8 mouse cellular contexts compared by ENCODE assay signal in genomic region chr4:100776043-100776870, GRCm38 (mm10). TPM values are rescaled to one million over a fixed set of nuclear protein-coding genes. Genes with fewer than 3 reads are reported as not detected.
DNase-seq lines count a peak whose midpoint lies in the region; ATAC-seq and TF ChIP-seq lines count a peak whose summit lies in the region.

Gene Cachd1 (plus strand): TSS chr4:100776675.

- intact Hi-C loops in left cerebral cortex, postnatal 36 days (cut with DNase I), result loop anchor here (5.0 to 10.0 kb wide), 4 partner anchors 139 to 371 kb away; no protein-coding TSS in a partner anchor

- peak; percentile 80 for ATAC-seq in hindbrain, postnatal 0 days

- DNase-seq in cerebellum, adult 11 months, result peak; percentile 3
- no peak for DNase-seq in cerebellum, postnatal 25 days
- DNase-seq in embryo, embryonic 11.5 days (ENCODE audit: low read depth, low spot score), result peak; percentile 67
- peak; percentile 68 for DNase-seq in gastrocnemius, postnatal 25 days
- peak; percentile 87 for DNase-seq in hindbrain, postnatal 0 days (ENCODE audit: low spot score)
- peak in 1 of 2 experiments; percentile 54 for DNase-seq in left cerebral cortex, postnatal 36 days (ENCODE audit: low spot score in 2 of 2)
- peak; percentile 85 for DNase-seq in midbrain, embryonic 10.5 days (ENCODE audit: low spot score)
- peak; percentile 54 for DNase-seq in testis, postnatal 14 days (ENCODE audit: low spot score)

- H3K36me3 ChIP-seq in hindbrain, postnatal 0 days (ENCODE audit: insufficient read depth, low read length), result no peaks in the 10 kb centered on the region
- H3K36me3 ChIP-seq in midbrain, embryonic 10.5 days, result no peaks in the 10 kb centered on the region

- peak within 1 kb of the TSS; percentile 88 for H3K27ac ChIP-seq in hindbrain, postnatal 0 days
- H3K27ac ChIP-seq in midbrain, embryonic 10.5 days (replicated peaks), result peak within 1 kb of the TSS; percentile 99

- no peaks in the 10 kb centered on the region for H3K27me3 ChIP-seq in hindbrain, postnatal 0 days (ENCODE audit: insufficient read depth, low read length)
- H3K27me3 ChIP-seq in midbrain, embryonic 10.5 days (ENCODE audit: low read depth, poor library complexity, severe bottlenecking), result no peaks in the 10 kb centered on the region

- TF ChIP-seq CTCF in hindbrain, postnatal 0 days (IDR thresholded peaks at IDR 0.05; ENCODE audit: low read depth), result peak; percentile 31; the same call in 1 of the 2 replicates

- peak within 1 kb of the TSS; percentile 90 for H3K4me2 ChIP-seq in hindbrain, postnatal 0 days (ENCODE audit: low read depth, low read length)

- H3K9me3 ChIP-seq in hindbrain, postnatal 0 days (ENCODE audit: low read length), result no peaks in the 10 kb centered on the region
- no peaks in the 10 kb centered on the region; the same call in 1 of the 2 replicates for H3K9me3 ChIP-seq in midbrain, embryonic 10.5 days (replicated peaks)

- under 1% methylated on average over 40 of the region's 50 CpGs for WGBS in hindbrain, postnatal 0 days
- WGBS in midbrain, embryonic 10.5 days, result under 1% methylated on average over 49 of the region's 50 CpGs

- peak within 1 kb of the TSS; percentile 82 for H3K9ac ChIP-seq in hindbrain, postnatal 0 days (replicated peaks; ENCODE audit: low read length)

- peak within 1 kb of the TSS; percentile 90 for H3K4me3 ChIP-seq in hindbrain, postnatal 0 days (ENCODE audit: low read length)
- H3K4me3 ChIP-seq in midbrain, embryonic 10.5 days, result peak within 1 kb of the TSS; percentile 79

- H3K4me1 ChIP-seq in hindbrain, postnatal 0 days (ENCODE audit: insufficient read depth, low read length), result peaks cover 9% of the 10 kb centered on the region
- peaks cover 42% of the 10 kb centered on the region for H3K4me1 ChIP-seq in midbrain, embryonic 10.5 days

RNA-seq across cellular contexts. Expression of gene Cachd1, which starts in this region (rescaled TPM):
- total RNA-seq in gastrocnemius, postnatal 25 days (2021), result 1 to 10 TPM; 2.9 to 4.2 TPM
- total RNA-seq in hindbrain, postnatal 0 days (2014; rRNA removed), result 30.3 and 30.9 TPM in 2 replicates
- 14.6 and 15.3 TPM in 2 replicates for polyA plus RNA-seq in hindbrain, postnatal 0 days (2015; fragmentation: Nextera tagmentation; extraction: Ambion mirVana)
- total RNA-seq in left cerebral cortex, postnatal 36 days (2021), result 10 to 100 TPM; 13.6 to 16.9 TPM
- 34.8 and 42.7 TPM in 2 replicates for polyA plus RNA-seq in midbrain, embryonic 10.5 days (2016; fragmentation: Nextera tagmentation; extraction: Ambion mirVana)

Comparison
In these comparisons a context has a peak if more than half of its experiments do, and no peak if none do; other contexts are left out.
1. DNase-seq: peak in cerebellum, adult 11 months (single experiment), embryo, embryonic 11.5 days (single experiment), gastrocnemius, postnatal 25 days (single experiment), hindbrain, postnatal 0 days (single experiment), midbrain, embryonic 10.5 days (single experiment) and testis, postnatal 14 days (single experiment); none in cerebellum, postnatal 25 days (0 of 2).